Mouse (Mus musculus) frontal cortex, postnatal 10 days (tissue): Measurements from ENCODE around the gene Tmcc1.
"Not testable (repeated sequence)": the region's sequence is repeated elsewhere in the genome, so short reads cannot be mapped to it uniquely, and the experiment has no call there.

Experiments
- DNase-seq, 2 experiments: peaks; one replicate each; pipeline ENCODE4 v3.0.0; 2022; ENCODE audit warnings: low spot score in 2 of 2, mixed read lengths in 1 of 2

The Tmcc1 gene

DNA sequence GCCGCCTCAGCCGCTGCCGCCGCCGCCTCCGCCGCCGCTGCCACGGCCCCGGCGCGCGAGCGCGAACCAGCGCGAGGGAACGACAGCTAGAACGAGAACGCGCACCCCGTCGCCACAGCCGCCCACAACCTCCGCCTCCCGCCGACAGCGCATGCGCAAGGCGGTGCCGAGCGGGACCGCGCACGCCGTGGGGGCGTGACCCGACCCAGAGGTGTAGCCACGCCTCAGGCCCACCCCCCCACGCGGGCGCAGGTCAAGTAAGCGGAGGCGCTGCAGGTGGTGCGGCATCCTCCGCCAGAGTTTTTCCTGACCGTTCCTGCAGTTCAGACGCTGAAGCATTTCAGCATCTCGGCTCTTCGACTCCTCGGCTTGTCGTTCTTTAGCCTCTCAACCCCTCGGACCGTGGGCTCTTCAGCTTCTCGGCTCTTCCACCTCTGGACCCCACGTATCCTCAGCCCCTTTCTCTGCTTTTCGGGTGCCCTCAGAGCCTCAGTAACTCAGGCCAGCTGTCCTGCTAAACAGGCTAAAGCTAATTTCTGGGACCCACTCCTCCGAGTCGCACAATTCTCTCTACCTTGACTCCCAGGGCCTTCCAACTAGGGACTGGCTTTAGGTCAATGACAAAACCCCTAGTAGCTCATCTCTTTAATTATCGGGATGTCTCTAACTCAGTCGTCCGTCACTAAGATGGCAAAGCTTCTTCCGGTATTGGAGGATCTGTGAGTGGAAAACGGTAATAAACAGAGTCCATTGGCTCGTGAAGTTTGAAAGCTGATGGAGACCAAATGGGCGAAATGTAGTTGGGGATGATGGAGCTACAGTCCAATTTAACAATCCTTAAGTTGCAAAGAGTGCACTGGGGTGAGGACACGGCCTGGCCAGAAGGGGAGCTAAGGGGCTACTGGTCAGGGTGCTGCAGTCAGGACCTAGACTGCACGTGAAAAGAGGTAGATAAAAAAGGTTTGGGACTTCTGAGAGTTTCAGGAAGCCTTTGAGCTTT, at the start of gene Tmcc1:
Gene Tmcc1, minus strand, starts transcription at position 93 of the 1,000 bp plus-strand sequence.
- peak; percentile 96 to 98 for DNase-seq

DNA sequence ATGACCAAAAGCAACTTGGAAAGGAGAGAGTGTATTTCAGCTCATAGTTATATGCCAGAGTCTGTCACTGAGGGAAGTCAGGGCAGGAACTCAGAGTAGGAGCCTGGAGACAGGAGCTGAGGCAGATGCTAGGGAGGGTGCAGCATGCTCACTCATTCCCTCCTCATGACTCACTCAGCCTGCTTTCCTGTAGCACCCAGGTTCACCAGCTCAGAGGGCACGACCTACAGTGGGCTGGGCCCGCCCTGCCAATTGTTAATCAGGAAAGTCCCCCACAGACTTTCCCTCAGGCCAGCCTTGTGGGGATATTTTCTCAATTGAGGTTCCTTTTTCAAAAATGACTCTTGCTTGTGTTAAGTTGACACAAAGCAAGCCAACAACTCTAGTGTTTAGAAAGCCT, 47.1 kb upstream of the Tmcc1 start:
- DNase-seq = no peak

DNA sequence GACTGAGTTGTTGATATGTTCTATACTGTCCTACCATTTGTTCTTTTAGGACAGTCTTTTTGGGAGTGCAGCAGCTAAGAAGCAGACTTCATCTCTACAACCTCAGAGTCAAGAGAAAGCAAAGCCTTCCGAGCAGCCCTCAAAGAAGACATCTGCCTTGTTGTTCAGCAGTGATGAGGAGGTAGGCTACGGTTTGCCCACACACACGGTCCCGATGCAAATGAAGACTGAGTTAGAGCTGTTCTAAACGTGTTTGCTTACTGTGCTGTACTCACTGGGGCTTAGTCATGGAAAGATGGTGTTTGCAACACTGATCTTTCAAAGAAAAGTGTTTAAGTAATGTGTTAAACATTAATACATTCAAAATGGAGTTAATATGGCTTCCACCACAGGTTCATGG, 44.8 kb upstream of the Tmcc1 start:
- DNase-seq = no peak

DNA sequence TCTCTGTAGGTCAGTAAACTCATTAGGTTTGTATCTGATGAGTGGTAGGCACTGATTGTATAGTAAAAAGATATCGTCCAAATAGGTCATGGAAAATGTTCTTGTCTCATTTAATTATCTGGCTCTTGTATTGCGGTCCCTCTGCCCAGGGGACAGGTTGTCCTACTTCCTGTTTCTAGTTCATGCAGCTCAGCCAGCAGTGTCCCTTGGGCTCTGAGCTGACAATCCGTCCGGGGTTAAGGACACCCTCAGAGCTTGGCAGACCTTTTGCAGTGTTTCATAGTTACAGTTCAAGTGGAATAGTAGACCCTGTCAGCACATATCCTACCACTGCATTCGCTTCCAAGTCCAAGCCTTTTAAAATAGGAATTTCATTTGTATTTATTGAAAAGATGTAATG, 42.0 kb upstream of the Tmcc1 start:
- no peak for DNase-seq

DNA sequence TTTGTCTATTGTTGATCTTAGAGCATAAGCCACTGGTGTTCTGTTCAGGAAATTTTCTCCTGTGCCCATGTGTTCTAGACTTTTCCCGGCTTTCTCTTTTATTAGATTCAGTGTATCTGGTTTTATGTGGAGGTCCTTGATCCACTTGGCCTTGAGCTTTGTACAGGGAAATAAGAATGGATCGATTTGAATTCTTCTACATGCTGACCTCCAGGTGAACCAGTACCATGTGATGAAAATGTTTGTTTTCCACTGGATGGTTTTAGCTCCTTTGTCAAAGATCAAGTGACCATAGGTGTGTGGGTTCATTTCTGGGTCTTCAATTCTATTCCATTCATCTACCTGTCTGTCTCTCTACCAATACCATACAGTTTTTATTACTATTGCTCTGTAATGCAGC, 41.5 kb upstream of the Tmcc1 start:
- not testable (repeated sequence) for DNase-seq

DNA sequence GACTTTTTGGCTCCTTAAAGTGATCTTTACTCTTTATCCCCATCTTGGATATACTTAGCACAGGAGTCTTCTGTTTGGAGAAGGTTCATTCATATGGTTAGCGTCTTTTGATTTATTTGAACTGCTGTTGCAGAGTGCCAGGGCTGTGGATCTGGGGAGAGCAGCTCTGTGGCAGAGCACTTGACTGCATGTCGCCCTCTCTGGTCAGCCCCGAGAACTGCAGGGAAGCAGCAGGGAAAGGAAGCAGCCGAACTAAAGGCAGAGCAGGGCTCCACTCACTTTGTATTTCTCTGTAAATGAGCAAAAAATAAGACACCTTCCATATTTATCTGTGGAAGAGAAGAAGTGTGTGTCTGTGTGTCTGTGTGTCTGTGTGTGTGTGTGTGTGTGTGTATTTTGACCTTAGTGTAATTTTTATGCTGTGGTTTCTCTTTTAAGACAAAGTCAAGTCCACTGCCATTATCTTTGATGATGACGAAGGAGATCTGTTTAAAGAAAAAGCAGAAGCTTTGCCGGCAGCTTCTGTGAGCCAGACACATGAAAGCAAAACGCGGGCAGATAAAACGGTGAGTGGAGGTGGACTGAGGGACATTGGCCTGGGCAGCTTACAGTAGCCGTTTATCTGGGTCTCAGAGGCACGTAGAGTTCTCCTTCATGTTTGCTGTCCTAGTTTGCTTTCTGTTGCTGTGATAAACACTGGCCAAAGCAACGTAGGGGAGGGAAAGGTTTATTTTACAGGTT, 35.7 kb upstream of the Tmcc1 start:
- peak in 1 of 2 experiments; percentile 65 for DNase-seq

DNA sequence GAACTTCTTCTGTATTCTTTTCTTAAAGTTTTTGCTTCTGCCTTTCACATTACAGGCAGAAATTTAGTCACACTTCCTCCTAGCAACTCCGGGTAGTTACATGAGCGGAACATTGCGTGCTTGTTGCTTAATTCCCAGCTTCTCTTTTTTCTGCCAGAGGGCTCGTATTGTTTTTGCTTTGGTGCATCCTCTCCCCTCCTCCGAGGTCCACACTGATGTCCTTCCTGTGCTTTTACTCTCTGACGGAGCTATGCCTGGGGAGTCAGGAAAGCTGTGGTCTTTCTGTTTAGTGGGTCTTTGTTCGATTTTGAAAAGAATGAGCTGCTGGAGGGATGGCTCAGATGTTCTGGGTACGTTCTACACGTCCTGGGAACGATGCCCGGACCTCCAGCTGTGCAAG, 34.5 kb upstream of the Tmcc1 start:
- no peak for DNase-seq

DNA sequence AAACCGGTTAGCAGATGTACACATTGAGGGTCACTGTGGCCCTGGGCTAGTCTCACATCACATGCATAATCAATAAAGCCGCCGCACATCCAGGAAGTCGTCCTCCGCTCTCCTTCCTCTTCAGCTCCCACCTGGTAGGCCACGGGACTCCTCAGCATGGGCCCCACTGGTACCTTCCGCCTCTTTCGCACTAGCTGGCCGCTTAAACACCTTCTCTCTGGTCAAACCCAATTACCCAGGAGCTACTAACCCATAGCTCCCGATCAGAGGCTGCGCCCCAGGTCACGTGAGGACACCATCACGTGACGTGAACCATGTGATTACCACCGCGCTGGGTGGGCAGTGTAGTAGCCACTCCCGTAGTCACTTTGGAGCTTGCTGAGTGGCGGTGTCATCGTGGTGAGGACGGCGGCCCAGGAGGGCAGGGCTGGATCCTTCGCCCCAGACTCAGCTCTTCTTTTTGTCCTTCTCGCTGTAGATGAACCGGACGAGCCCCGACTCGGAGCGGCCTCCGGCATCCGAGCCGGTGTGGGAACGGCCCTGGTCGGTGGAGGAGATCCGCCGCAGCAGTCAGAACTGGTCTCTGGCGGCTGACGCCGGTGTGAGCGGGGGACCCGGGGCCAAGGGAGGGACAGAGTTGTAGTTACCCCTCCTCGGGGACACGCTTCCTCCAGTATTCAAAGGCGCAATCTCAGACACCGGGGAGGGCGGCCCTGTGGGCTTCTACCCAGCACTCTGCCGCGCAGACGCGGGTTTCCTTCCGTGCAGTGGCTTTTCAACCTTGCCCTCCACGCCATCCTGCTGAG, 14.6 kb upstream of the Tmcc1 start, which contains the start of gene Washc2:
Gene Washc2, plus strand, starts transcription at position 310 of the 806 bp plus-strand sequence.
- peak; percentile 95 to 96 for DNase-seq

DNA sequence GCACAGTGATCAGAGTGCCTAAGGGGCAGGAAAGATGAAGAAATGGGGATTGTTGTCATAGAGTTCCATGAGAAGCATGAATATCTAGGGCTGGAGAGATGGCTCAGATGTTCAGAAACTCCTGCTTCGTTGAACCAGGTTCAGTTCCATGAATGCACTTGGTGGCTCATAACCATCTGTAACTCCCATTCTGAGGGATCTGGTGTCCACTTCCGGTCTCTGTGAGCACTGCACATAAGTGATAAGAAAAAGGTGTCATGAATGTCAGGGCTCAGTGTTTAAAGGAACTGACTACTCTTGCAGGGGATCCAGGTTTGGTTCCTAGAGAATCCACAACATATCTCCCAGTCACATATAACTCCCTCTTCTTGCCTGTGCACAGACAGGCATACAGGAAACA, 6.4 kb upstream of the Tmcc1 start:
- DNase-seq = no peak

DNA sequence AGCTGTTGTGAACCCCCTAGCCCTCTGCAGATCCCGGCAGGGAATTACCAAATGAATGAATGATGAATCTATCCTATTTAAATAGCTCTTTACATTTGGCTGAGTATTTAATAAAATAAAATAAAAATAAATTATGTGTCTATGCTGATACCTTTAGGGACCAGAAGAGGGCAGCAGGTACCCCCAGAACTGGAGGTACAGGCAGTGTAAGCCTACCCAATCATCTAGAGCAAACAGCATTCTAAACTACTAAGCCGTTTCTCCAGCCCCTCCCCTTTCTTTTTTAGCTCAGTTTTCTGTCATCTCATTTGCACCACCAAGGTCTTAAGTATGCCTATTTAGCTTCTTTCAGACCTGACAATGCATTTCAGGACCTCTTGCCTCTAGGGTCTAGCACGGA, 4.9 kb upstream of the Tmcc1 start:
- no peak for DNase-seq

DNA sequence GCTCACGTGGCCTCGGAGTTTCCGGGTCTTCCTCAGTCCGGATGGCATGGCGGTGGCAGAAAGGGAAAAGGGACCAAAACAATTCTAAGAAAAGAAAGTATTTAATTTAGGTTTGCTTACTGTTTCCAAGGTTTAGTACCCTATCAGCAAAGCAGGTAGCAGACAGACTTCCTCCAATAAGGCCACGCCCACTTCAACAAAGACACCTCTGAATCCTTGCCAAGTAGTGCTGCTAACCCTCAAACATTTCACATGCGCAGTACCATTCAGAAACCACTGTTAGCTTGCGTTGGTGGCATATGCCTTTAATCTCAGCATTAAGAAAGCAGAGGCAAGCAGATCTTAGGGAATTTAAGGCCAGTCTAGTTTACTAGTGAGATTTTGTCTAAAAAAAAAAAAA, 2.5 kb upstream of the Tmcc1 start:
- no peak for DNase-seq

DNA sequence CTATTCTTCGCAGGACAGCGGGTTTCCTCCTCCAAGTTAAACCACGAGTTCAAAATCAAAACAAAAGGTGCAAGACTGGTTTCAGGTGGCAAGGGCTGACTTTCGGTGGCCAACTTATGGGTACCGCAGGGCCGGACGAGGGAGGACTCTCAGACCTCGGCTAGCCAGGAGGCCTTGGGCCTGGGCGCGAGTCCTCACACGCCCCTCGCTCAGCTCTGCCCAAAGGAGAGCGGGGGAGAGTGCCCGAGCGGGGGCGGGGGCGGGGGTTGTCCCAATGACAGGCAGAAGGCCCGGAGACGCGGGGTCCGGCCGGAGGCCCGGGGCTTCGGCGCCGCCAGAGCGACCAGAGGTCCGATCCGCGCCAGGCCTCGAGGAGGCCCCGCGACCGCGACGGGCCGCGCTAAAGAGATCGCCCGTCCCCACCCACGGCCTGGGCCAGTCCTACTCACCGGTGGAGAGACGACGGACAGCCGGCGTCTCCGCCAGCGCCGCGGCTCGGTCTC, 426 bp downstream of the Tmcc1 start:
- DNase-seq = peak; percentile 44 to 61

DNA sequence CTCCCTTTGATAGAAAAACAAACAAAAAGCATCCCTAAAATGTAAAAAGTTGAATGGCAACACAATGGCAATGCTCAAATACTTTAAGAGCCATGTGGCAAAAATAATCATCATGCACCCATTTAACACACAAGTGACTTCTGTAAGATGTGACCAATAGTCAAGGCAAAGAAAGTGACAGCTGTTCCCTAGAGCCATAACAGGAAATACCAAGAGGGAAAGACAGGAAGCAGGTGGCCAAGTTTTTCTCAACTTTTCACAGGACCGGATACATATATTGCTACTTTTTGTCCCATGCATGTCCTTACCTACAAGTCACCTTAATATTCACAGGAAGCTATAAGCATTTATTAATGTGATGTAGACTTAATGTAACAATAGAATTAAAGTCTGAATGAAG, 3.9 kb downstream of the Tmcc1 start:
- no peak for DNase-seq

DNA sequence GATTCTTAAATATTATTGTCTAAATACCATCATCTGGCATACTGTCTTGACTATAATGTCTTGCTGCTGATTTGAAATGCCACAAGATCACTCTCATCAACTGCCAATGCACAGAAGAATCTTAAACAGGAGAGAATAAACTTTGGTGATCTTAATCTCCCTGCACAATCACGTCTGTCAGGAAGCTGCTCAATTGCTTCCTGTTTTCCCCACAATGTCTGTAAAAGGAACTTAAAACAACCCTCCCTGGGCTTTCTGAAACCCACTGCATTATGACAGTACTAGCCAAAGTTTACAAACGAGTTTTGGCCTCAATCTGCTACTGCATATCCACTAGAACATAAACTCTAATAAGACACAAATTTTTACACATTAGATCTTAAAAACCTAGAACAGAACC, 6.8 kb downstream of the Tmcc1 start:
- DNase-seq = no peak

DNA sequence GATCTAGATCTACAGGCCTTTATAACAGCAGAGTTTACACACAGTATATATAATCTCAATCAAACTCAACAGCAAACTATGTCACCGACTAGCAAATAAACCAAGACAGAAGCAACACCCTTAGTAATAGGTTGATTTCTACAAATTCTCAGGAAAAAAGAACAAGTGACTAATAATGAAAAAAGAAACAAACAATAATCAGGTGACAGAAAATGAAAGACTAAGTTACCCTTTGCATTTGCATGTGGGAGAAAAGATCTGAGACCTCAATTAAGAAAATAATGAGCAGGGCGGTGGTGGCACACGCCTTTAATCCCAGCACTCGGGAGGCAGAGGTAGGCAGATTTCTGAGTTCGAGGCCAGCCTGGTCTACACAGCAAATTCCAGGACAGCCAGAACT, 9.8 kb downstream of the Tmcc1 start:
- no peak for DNase-seq

DNA sequence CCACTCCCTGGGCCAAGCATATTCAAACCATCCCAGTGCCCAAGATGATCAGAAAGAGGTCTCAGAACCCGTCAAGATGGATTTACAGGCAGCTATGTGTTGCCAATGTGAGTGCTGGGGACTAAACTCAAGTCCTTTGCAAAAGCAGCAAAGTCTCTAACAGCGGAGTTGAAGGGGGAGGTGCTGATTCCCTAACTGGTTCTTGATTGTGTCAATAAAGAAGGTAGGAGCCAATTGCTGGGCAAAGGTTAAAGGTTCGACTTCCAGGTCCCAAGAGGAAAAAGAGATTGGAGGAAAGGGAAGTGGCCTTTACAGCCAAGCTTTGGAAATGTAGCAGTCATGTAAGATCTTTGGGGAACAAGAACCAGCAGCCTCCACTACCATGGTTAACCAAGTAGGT, 12.6 kb downstream of the Tmcc1 start:
- no peak for DNase-seq

DNA sequence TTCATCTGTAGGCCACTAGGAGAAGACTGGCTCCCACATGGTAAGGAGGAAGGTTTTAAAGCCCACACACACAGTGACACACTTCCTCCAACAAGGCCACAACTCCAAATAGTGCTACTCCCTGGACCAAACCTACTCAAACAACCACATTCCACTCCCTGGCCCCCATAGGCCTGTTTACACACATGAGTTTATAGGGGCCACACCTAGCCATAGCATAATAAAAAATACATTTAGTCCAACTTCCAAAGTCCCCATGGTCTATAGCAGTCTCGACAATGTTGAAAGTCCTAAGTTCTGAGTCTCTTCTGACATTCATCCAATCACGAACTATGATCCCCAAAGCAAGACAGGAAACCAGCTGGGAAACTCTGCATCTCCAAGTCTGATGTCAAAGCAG, 14.9 kb downstream of the Tmcc1 start:
- DNase-seq = no peak

DNA sequence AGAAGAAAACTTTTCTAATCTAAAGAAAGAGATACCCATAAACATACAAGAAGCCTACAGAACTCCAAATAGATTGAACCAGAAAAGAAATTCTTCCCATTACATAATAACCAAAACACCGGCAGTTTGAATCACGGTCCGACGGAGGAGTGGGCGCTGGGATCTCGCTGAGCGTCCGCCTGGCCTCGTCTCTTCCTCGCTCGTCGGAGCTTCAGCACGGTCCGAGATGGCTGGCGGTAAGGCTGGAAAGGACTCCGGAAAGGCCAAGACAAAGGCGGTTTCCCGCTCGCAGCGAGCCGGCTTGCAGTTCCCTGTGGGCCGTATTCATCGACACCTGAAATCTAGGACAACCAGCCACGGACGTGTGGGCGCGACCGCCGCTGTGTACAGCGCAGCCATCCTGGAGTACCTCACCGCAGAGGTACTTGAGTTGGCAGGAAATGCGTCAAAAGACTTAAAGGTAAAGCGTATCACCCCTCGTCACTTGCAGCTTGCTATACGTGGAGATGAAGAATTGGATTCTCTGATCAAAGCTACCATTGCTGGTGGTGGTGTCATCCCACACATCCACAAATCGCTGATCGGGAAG, 19.7 kb downstream of the Tmcc1 start:
- not testable (repeated sequence) for DNase-seq

DNA sequence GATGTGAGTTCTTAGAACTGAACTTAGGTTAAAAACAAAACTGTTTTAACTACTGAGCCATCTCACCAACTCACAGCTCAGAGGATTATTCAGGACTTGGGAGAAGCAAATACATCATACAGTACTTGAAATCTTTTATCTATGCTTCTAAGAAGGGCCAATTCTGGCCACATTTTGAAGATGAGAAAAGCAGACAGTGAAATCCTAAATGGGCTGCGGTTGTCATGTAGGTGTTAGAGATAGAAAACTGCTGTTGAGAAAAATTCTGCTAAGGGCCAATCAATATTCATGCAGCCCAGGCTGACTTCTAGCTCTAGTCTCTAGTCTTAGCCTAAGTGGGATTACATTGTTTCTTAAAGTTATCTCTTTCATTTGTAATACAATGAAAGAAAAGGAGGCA, 26.9 kb downstream of the Tmcc1 start:
- no peak for DNase-seq

DNA sequence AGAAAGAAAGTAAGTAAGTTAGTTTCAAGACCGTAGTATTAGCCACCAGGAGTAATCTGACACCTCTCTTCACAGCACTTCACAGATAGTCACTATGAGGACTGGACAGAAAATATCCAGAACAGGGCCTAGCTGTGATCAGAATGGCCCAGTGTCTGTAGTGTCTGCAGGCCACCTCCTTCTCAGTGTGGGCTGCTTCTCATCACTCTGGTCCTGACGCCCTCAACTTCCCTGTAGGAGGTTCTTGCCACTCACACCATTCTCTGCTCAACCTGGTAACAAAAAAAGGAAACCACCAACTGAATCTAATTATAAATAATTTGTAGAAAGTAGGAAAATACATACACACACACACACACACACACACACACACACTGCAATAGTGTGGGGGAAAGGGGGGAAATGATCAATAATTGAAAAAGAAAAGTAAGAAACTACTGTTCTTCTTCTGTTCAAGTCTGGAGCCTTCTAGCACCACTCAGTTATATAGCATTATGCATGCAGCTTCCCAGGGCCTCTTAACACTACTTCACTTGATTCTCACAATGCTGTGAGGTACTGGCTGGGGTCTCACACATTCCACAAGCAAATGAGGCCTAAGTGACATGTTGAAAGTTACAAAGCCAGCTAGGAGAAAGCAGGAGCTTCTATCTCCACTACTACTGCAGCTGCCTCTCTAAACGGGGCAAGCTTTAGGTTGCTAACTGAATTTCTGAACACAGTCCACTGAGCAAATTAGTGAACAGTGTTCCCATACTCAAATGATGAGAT, 38.2 kb downstream of the Tmcc1 start:
- DNase-seq = no peak

DNA sequence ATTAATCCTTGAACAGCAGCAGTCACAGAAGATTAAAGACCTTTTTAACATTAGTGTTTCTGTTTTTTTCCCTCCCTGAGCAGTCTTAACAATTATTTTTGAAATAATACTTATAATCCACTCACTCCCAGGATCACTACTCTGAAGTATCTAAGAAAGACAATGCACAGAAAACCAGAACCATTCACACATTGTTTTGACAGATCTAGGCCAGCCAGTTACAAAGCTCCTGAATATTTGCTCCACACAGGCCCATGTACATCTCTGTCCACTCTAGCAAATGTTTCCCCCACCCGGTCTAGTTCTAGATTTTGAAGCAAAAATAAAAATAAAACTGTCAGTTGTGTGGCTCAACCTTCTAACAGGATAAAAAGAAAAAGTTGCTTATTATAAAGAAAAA, 45.9 kb downstream of the Tmcc1 start:
- no peak for DNase-seq
